Mouse (Mus musculus): ENCODE measurements around the gene Nrcam.

DNA sequence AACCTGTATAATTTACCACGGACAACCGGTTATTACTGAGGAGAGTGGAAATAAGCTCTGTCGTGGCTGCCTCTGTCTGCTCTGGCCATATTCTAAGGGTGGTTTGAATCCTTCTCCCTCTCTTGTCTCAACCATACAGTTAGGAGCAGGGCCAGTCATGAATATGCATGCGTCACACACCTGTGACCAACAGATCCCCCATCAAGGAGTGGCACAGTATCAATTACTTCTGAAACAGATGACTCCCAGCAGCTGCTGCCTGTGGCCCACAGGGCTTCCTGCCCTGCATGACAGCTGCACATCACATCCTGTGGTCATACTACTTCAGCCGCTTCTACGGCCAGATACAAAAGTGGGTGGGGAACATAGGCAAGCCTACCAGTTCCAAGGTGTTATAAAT lies 15.4 kb downstream of the Nrcam start:
- no peak for TF ChIP-seq CTCF (IDR thresholded peaks at IDR 0.05; ENCODE audit: control insufficient read depth, insufficient read depth, low read length)
- TF ChIP-seq POLR2A (IDR thresholded peaks at IDR 0.05; ENCODE audit: borderline replicate concordance, control insufficient read depth, low read depth, low read length): no peak

All from bone marrow, adult 2 months (tissue).